Mouse (Mus musculus) ES-E14 (cell line): ENCODE measurements around the gene Scd4.

Source experiments
- ZC3H11A ChIP-seq: IDR thresholded peaks from 2 replicates; pipeline ENCODE4 v1.6.1; 2012; ENCODE audit warnings: low read depth, mild to moderate bottlenecking, inconsistent platforms, low read length, borderline replicate concordance
- ZNF384 ChIP-seq: IDR thresholded peaks from 2 replicates; pipeline ENCODE4 v1.6.1; 2012; ENCODE audit warnings: low read depth, low read length, inconsistent platforms

- TF ChIP-seq ZNF384 (no peak), ZC3H11A (no peak)
Observed at GRCm38 (mm10) chr19:44370231-44370630, 37.3 kb downstream of the Scd4 start.
